Mouse (Mus musculus): ENCODE data around the gene Olfr1438-ps1. TPM values are rescaled to one million over a fixed set of nuclear protein-coding genes. Genes with fewer than 3 reads are reported as not detected.
"Not testable (repeated sequence)": the region's sequence is repeated elsewhere in the genome, so short reads cannot be mapped to it uniquely, and the experiment has no call there.

Gene Olfr1438-ps1
- polyA plus RNA-seq (2015; fragmentation: Nextera tagmentation; extraction: Ambion mirVana): not detected in 2 replicates

- Histone ChIP-seq H3K27ac (ENCODE audit: low read length) (no peak within 1 kb of the TSS), H3K4me1 (ENCODE audit: insufficient read depth, low read length) (no peaks in the 10 kb centered on the region), H3K36me3 (ENCODE audit: insufficient read depth, low read length) (no peaks in the 10 kb centered on the region), H3K4me3 (ENCODE audit: low read length) (no peak within 1 kb of the TSS), H3K9ac (replicated peaks; ENCODE audit: low read length) (no peak within 1 kb of the TSS), H3K27me3 (ENCODE audit: insufficient read depth, low read length) (no peaks in the 10 kb centered on the region), H3K4me2 (replicated peaks; ENCODE audit: low read depth, low read length) (no peak within 1 kb of the TSS), H3K9me3 (ENCODE audit: low read length) (no peaks in the 10 kb centered on the region)
- 86% methylated on average over 3 of the region's 3 CpGs for WGBS
- ATAC-seq (ENCODE audit: low FRiP score, low TSS enrichment): no peak
Measured at GRCm38 (mm10) chr19:12335810-12336209, at the start of gene Olfr1438-ps1. Gene Olfr1438-ps1, minus strand, starts transcription at chr19:12335910.

DNA sequence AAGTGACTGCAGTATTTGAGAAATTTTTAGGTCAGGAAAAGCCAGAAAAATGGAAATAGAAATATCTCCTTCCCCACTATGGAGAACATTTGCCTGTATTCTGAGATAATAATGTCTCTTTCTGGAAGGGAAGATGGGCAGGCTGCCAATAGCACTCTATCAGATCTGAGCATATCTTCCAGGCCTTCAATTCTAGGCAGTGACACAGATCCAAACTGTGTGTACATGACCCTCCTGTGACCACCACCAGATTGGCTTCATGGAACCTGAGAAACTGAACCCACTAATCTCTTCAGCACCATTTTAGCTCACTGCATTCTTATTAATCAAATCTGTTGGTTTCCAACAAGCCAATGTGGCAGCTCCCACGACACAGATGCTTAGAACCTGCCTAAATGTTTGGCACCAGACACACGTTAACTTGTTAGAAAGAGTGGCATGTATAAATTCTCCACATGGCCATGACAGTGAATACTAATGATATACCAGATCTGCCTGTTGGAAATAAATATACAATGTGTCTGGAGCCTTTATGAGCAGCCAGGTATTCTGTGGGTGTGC lies 38.8 kb upstream of the Olfr1438-ps1 start:
- WGBS: 73% methylated on average over 2 of the region's 2 CpGs
- H3K4me3 ChIP-seq (ENCODE audit: low read length): no peak overlapping the region
- H3K9ac ChIP-seq (replicated peaks; ENCODE audit: low read length): no peak overlapping the region
- no peaks in the 10 kb centered on the region for H3K9me3 ChIP-seq (ENCODE audit: low read length)
- no peak overlapping the region for H3K4me2 ChIP-seq (replicated peaks; ENCODE audit: low read depth, low read length)
- H3K27me3 ChIP-seq (ENCODE audit: insufficient read depth, low read length): no peaks in the 10 kb centered on the region
- ATAC-seq (ENCODE audit: low FRiP score, low TSS enrichment): no peak
- no peak overlapping the region for H3K27ac ChIP-seq (ENCODE audit: low read length)
- H3K36me3 ChIP-seq (ENCODE audit: insufficient read depth, low read length): no peaks in the 10 kb centered on the region
- no peaks in the 10 kb centered on the region for H3K4me1 ChIP-seq (ENCODE audit: insufficient read depth, low read length)

- H3K36me3 ChIP-seq (ENCODE audit: insufficient read depth, low read length): no peaks in the 10 kb centered on the region
- no peaks in the 10 kb centered on the region for H3K27me3 ChIP-seq (ENCODE audit: insufficient read depth, low read length)
- no peak for ATAC-seq (ENCODE audit: low FRiP score, low TSS enrichment)
- no peaks in the 10 kb centered on the region for H3K4me1 ChIP-seq (ENCODE audit: insufficient read depth, low read length)
- no peak overlapping the region for H3K27ac ChIP-seq (ENCODE audit: low read length)
- no peaks in the 10 kb centered on the region for H3K9me3 ChIP-seq (ENCODE audit: low read length)
- H3K4me2 ChIP-seq (replicated peaks; ENCODE audit: low read depth, low read length): no peak overlapping the region
- 84% methylated on average over 3 of the region's 3 CpGs for WGBS
- no peak overlapping the region for H3K4me3 ChIP-seq (ENCODE audit: low read length)
- no peak overlapping the region for H3K9ac ChIP-seq (replicated peaks; ENCODE audit: low read length)
Measured at GRCm38 (mm10) chr19:12373004-12373403, 37.3 kb upstream of the Olfr1438-ps1 start.

DNA sequence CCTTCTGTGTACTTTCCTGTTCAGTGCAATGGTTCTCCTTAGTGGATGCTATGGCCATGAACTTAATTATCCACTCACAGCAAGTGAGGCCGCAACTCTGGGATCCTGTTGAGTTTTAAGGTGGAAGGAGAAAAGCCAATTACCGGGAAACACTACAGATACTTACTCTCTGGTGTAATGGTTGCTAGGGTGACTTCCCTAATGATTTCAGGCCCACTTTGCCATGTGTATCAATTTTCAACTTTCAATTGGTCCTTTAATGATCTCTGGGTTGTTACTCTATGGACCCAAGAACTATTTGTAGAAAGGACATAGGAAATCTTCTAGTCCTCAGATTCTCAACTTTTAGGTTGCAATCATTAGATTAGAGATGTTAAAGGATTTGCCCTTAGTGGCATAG lies 10.7 kb downstream of the Olfr1438-ps1 start, which contains the start of gene Olfr1437:
Olfr1437 (minus strand) TSS at position 101 of the 400 bp plus-strand sequence.
- H3K4me1 ChIP-seq (ENCODE audit: insufficient read depth, low read length): no peaks in the 10 kb centered on the region
- ATAC-seq (ENCODE audit: low FRiP score, low TSS enrichment): no peak
- H3K27ac ChIP-seq (ENCODE audit: low read length): no peak within 1 kb of the TSS
- H3K9ac ChIP-seq (replicated peaks; ENCODE audit: low read length): no peak within 1 kb of the TSS
- no peaks in the 10 kb centered on the region for H3K36me3 ChIP-seq (ENCODE audit: insufficient read depth, low read length)
- no peak within 1 kb of the TSS for H3K4me3 ChIP-seq (ENCODE audit: low read length)
- 79% methylated on average over 2 of the region's 2 CpGs for WGBS
- no peak within 1 kb of the TSS for H3K4me2 ChIP-seq (replicated peaks; ENCODE audit: low read depth, low read length)
- H3K9me3 ChIP-seq (ENCODE audit: low read length): no peaks in the 10 kb centered on the region
- no peaks in the 10 kb centered on the region for H3K27me3 ChIP-seq (ENCODE audit: insufficient read depth, low read length)

- not testable (repeated sequence) for H3K36me3 ChIP-seq (ENCODE audit: insufficient read depth, low read length); H3K4me2 ChIP-seq (replicated peaks; ENCODE audit: low read depth, low read length); H3K4me3 ChIP-seq (ENCODE audit: low read length); H3K27ac ChIP-seq (ENCODE audit: low read length); H3K9me3 ChIP-seq (ENCODE audit: low read length); H3K4me1 ChIP-seq (ENCODE audit: insufficient read depth, low read length); H3K27me3 ChIP-seq (ENCODE audit: insufficient read depth, low read length); ATAC-seq (ENCODE audit: low FRiP score, low TSS enrichment); H3K9ac ChIP-seq (replicated peaks; ENCODE audit: low read length)
- WGBS: 68% methylated on average over 1 of the region's 1 CpGs
Measured at GRCm38 (mm10) chr19:12299030-12299429, 36.7 kb downstream of the Olfr1438-ps1 start, which contains the start of gene Olfr1436. Gene Olfr1436, minus strand, starts transcription at chr19:12299130.

DNA sequence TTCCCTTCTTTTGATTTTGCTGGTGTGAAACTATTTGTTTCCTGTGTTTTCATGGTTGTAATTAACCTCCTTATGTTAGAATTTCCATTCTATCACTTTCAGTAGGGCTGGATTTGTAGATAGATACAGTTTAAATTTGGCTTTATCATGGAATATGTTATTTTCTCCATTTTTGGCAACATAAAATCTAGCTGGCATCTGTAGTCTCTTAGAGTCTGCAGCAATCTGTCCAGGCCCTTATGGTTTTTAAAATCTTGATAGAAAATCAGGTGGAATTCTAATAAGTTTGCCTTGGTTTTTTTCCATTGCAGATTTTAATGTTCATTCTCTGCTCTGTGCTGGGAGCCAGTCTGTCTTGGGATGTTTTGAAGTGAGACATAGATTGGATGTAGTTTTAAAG lies 42.7 kb downstream of the Olfr1438-ps1 start:
- no peaks in the 10 kb centered on the region for H3K4me1 ChIP-seq (ENCODE audit: insufficient read depth, low read length)
- no peak for ATAC-seq (ENCODE audit: low FRiP score, low TSS enrichment)

GRCm38 (mm10) chr19:12279554-12279953 lies 56.2 kb downstream of the Olfr1438-ps1 start, which contains the start of gene Olfr1434:
Gene Olfr1434, plus strand, starts transcription at chr19:12279854.
- Histone ChIP-seq H3K9me3 (ENCODE audit: low read length) (no peaks in the 10 kb centered on the region), H3K27me3 (ENCODE audit: insufficient read depth, low read length) (no peaks in the 10 kb centered on the region), H3K9ac (replicated peaks; ENCODE audit: low read length) (no peak within 1 kb of the TSS), H3K4me3 (ENCODE audit: low read length) (no peak within 1 kb of the TSS), H3K4me2 (replicated peaks; ENCODE audit: low read depth, low read length) (no peak within 1 kb of the TSS), H3K4me1 (ENCODE audit: insufficient read depth, low read length) (no peaks in the 10 kb centered on the region), H3K36me3 (ENCODE audit: insufficient read depth, low read length) (no peaks in the 10 kb centered on the region), H3K27ac (ENCODE audit: low read length) (no peak within 1 kb of the TSS)
- 76% methylated on average over 2 of the region's 2 CpGs for WGBS
- no peak for ATAC-seq (ENCODE audit: low FRiP score, low TSS enrichment)

More for the DNA sequence above, 42.7 kb downstream of the Olfr1438-ps1 start:
- Histone ChIP-seq H3K27ac (ENCODE audit: low read length) (no peak overlapping the region), H3K36me3 (ENCODE audit: insufficient read depth, low read length) (no peaks in the 10 kb centered on the region), H3K9me3 (ENCODE audit: low read length) (no peaks in the 10 kb centered on the region), H3K4me2 (replicated peaks; ENCODE audit: low read depth, low read length) (no peak overlapping the region), H3K9ac (replicated peaks; ENCODE audit: low read length) (no peak overlapping the region), H3K4me3 (ENCODE audit: low read length) (no peak overlapping the region), H3K27me3 (ENCODE audit: insufficient read depth, low read length) (no peaks in the 10 kb centered on the region)

Other genes starting within 250 kb of the Olfr1438-ps1 start
- not detected in 2 replicates for gene Olfr1426, start 243.9 kb downstream of the Olfr1438-ps1 start, polyA plus RNA-seq (2015; fragmentation: Nextera tagmentation; extraction: Ambion mirVana)
- not detected in 2 replicates for gene Olfr1427, start 232.6 kb downstream of the Olfr1438-ps1 start, polyA plus RNA-seq (2015; fragmentation: Nextera tagmentation; extraction: Ambion mirVana)
- not detected in 2 replicates for gene Olfr1428, start 220.0 kb downstream of the Olfr1438-ps1 start, polyA plus RNA-seq (2015; fragmentation: Nextera tagmentation; extraction: Ambion mirVana)
- gene Olfr76, start 212.7 kb downstream of the Olfr1438-ps1 start, polyA plus RNA-seq (2015; fragmentation: Nextera tagmentation; extraction: Ambion mirVana): not detected in 2 replicates
- not detected in 2 replicates for gene Olfr1555-ps1, start 165.8 kb downstream of the Olfr1438-ps1 start, polyA plus RNA-seq (2015; fragmentation: Nextera tagmentation; extraction: Ambion mirVana)
- not detected in 2 replicates for gene Olfr1431, start 135.3 kb downstream of the Olfr1438-ps1 start, polyA plus RNA-seq (2015; fragmentation: Nextera tagmentation; extraction: Ambion mirVana)
- not detected in 2 replicates for gene Olfr1432, start 103.3 kb downstream of the Olfr1438-ps1 start, polyA plus RNA-seq (2015; fragmentation: Nextera tagmentation; extraction: Ambion mirVana)
- not detected in 2 replicates for gene Olfr262, start 94.3 kb downstream of the Olfr1438-ps1 start, polyA plus RNA-seq (2015; fragmentation: Nextera tagmentation; extraction: Ambion mirVana)
- not detected in 2 replicates for gene Olfr235, start 74.9 kb downstream of the Olfr1438-ps1 start, polyA plus RNA-seq (2015; fragmentation: Nextera tagmentation; extraction: Ambion mirVana)
- not detected in 2 replicates for gene Olfr1434, start 56.1 kb downstream of the Olfr1438-ps1 start, polyA plus RNA-seq (2015; fragmentation: Nextera tagmentation; extraction: Ambion mirVana)
- not detected in 2 replicates for gene Olfr1436, start 36.8 kb downstream of the Olfr1438-ps1 start, polyA plus RNA-seq (2015; fragmentation: Nextera tagmentation; extraction: Ambion mirVana)
- not detected in 2 replicates for gene Olfr1437, start 10.8 kb downstream of the Olfr1438-ps1 start, polyA plus RNA-seq (2015; fragmentation: Nextera tagmentation; extraction: Ambion mirVana)
- gene Olfr1440, start 51.4 kb upstream of the Olfr1438-ps1 start, polyA plus RNA-seq (2015; fragmentation: Nextera tagmentation; extraction: Ambion mirVana): not detected in 2 replicates
- not detected in 2 replicates for gene Olfr1441, start 81.5 kb upstream of the Olfr1438-ps1 start, polyA plus RNA-seq (2015; fragmentation: Nextera tagmentation; extraction: Ambion mirVana)
- not detected in 2 replicates for gene Pfpl, start 92.0 kb upstream of the Olfr1438-ps1 start, polyA plus RNA-seq (2015; fragmentation: Nextera tagmentation; extraction: Ambion mirVana)
- 0.54 and 0.62 TPM in 2 replicates for gene Mpeg1, start 124.9 kb upstream of the Olfr1438-ps1 start, polyA plus RNA-seq (2015; fragmentation: Nextera tagmentation; extraction: Ambion mirVana)
- gene Dtx4, start 165.5 kb upstream of the Olfr1438-ps1 start, polyA plus RNA-seq (2015; fragmentation: Nextera tagmentation; extraction: Ambion mirVana): 6.1 and 6.6 TPM in 2 replicates
- gene Fam111a, start 209.8 kb upstream of the Olfr1438-ps1 start, polyA plus RNA-seq (2015; fragmentation: Nextera tagmentation; extraction: Ambion mirVana): 24.3 and 26.0 TPM in 2 replicates